Mouse (Mus musculus) heart, postnatal 14 days (tissue): Measurements from ENCODE around the gene Vrk2. TPM values are rescaled to one million over a fixed set of nuclear protein-coding genes. Genes with fewer than 3 reads are reported as not detected.

Experiments used
- DNase-seq, 2 experiments: peaks; one replicate each; pipeline ENCODE4 v3.0.0; 2021 to 2022
- intact Hi-C: fragments of 180-260 bp; cut with DNase I; formaldehyde crosslinking; loops from one replicate; pipeline ENCODE4 v1.15.1; 2025
- total RNA-seq, 2 experiments: library from RNA; stranded (reverse); gene quantifications; 2 replicates each; pipeline ENCODE4 v1.2.3; 2021

Vrk2 gene
- total RNA-seq, 2 experiments from 2014 or later = 6.7 to 9.2 TPM

DNA sequence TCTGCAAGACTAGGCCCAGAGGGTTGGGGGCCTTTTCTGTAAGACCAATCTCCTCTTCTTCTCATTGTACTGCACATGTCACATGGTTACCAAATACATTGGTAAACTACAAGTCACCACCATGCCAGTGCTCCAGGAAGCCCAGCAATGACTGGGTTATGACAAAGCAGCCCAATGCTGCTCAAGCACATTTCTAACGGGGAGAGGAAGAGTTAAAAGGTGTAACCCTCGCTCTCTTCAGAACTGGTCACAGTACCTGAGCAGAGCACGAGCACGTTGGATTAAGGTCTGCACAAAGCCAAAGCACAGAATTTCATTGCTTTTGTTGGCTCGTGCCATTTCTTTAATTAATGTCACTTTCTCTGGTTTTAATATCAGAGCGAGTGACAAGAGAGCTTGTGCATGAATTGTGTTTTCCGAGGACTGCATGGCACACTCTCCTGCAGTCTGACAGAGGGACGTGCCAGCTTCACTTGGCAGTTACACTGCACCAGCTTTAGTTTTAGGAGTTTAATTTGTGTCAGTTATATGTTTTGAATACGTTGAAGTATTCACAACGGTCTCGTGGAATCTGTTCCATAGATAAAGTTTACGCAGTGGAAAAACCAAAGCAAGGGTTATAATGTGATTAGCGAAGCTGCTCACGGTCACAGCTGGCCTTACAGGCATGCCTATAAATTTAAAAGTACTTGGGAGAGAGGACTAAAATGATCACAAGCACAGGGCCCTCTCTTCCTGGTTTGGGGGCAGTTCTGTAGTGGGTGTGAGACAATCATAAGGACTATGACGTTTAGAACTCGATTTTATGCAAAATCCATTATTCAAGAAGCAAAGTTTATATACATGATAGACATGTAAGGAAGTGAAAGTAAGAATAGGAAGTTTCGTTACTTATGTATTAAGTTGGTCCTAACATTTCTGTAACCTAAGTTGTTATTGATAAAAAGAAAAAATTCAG lies 8.1 kb downstream of the Vrk2 start:
- DNase-seq = no peak
- intact Hi-C loops = no loop called here

DNA sequence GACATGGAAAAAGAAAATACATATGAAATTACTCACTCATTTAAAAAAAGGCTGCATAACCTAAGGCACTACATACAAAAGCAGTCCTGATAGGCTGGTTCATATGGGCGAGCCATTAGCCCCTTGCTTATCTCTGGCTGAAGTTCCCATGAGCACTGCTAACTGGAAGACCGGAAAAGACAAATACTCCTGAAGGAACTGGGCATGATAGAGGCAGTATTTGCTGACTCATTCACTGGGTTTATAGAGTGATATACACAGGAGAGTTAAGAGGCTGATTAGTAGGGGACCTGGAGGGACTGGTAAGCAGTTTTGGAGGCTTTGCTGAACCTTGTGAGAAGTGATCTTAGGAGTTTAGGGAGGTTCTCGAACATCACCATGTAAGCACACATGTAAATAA lies 42.2 kb downstream of the Vrk2 start:
- intact Hi-C loops = no loop called here

GRCm38 (mm10) chr11:26537816-26538215 lies 56.0 kb downstream of the Vrk2 start:
- no peak for DNase-seq
- intact Hi-C loops = no loop called here

More for the DNA sequence above, 42.2 kb downstream of the Vrk2 start:
- no peak for DNase-seq

GRCm38 (mm10) chr11:26533828-26534119 lies 60.0 kb downstream of the Vrk2 start:
- intact Hi-C loops = no loop called here
- DNase-seq = no peak

DNA sequence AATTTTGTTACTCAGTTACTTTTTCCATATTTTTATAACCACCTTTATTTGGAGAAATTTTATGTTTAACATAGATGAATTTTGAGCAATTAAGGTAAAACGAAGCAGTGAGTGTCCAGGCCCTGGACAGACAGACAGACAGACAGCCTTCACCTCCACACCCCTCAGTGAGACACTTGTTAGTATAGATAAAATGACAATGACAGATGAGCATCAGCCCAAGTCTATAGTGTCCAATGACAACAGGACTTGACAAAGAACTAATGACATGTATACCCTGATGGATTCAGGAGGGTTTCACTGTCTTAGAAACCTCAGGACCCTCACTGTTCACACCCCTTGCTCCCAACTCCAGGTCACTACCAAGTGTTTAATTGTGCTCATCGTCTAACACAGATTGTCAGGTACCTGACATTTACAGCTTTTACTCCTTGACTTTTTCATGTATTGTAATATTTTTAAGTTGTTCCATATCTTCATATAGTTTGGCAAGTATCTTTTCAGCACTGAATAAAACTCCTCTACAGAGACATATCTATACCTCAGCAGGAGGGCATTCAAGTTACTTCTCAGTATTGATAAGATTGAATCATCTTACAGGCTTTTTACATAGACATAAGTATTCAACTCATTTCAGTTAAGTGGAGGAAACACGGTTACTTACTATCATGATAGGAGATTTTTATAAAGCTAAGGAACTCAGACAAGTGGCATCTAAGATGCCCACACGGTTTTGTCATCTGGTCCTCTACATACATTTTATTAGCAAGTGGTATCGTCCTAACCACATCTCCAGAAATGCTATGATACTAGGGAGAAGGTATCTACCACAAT lies 60.6 kb downstream of the Vrk2 start:
- no peak for DNase-seq
- intact Hi-C loops = no loop called here

GRCm38 (mm10) chr11:26526861-26527260 lies 66.9 kb downstream of the Vrk2 start:
- no peak for DNase-seq
- intact Hi-C loops = no loop called here

DNA sequence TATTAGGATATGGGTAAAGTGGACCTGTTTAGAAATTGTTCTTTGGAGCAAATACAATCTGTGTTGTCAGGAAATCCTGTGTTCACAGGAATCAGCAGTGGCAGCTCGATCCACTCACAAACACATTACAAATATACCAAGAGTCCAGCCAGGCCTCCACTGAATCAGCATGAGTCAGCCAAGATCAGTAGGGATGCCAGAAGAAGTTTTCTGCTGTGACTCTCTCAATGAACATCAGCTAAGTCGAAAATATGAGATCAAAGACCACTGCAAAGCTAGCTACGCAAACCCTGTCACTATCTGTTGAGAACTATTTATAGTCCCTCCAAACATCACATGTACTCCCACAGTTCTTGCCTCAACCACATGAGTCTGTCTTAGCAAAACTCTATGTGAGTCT lies 74.8 kb downstream of the Vrk2 start:
- peak in 1 of 2 experiments; percentile 3 for DNase-seq
- intact Hi-C loops = no loop called here

- intact Hi-C loops = no loop called here
- DNase-seq = no peak
Observed at GRCm38 (mm10) chr11:26516086-26516485, 77.7 kb downstream of the Vrk2 start.

DNA sequence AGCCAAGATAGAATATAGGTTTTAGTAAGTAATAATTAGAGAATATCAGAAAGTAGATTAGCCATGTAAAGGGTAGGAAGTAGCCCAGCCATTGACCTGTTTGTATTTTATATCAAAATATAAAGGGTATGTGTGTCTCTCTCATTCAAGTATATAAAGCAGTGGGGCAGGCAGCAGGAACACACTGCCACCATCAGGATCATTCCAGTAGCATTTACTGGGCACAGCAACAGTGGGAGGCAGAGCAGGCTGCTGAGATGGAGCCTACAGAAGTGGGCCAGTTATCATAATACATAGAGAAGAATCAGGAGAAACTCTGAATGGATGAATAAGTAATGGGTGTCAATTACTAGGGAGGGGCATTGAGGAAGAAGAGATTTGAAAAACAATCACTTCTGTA lies 80.1 kb downstream of the Vrk2 start:
- intact Hi-C loops = no loop called here
- no peak for DNase-seq

DNA sequence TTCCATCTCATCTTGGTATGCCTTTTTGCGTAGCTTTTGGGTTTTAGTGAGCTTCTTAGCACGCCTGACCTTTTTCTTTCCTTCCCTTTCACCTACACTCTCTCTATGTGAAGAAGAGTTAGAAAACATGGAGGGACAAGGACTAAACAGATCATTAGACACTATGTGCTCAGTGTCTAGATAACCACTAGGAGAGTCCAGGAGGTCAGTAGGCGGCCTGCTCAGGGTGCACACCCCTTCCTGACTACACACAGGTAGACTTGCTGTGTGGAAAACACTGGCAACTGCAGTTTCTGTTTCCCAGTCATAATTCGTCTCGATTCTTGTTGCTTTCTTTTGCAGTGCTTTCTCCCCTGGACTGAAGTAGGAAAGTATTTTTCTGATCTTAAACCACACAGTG lies 97.8 kb downstream of the Vrk2 start:
- intact Hi-C loops = no loop called here
- no peak for DNase-seq

GRCm38 (mm10) chr11:26489761-26490466 lies 103.9 kb downstream of the Vrk2 start:
- intact Hi-C loops = no loop called here
- peak; percentile 28 to 34 for DNase-seq

DNA sequence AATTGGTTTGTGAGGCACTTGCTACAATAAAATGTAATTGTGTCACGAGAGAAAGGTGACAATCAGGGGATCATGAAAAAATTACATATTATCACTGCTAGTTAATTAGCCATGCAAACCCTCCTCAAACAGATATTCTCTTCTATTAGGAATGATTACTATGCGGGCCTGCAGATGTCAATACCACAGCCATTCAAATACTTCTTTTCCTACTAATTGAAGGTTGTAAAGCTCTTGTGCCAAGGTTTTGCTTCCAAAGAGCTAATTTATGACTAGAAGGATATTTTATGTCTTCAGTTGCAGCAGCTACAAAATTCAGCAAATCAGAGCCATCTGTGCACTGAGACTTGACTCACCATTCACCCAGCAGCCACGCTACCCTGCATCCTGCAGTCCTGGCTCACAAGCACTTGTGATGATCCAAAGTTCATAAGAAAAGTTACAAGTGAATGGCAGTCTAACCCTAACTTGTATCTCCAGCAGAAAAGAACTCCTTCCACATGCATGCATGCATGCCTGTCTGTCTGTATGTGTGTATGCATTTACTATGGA lies 112.0 kb downstream of the Vrk2 start:
- intact Hi-C loops = no loop called here
- DNase-seq = no peak

GRCm38 (mm10) chr11:26477037-26477739 lies 116.6 kb downstream of the Vrk2 start:
- DNase-seq = no peak
- intact Hi-C loops = no loop called here

DNA sequence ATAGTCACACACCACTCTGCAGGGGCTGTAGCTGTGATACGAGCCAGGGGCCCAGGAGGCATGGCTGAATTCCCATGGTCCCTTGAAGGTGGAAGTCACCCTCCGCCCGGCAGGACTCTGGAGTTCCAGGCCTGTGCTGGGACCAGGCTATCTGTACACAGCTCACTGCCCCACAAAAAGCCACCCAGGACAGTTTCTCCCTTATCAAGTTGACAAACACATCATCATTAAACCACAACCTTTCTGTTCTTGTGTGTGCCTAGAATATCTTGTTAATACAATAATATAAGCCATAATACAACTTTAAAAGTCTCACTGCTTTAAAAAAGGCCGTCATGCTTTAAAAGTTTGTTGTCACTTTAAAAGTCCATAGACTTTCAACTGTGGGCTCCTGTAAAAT lies 139.7 kb downstream of the Vrk2 start:
- no peak for DNase-seq
- intact Hi-C loops = no loop called here

- no peak for DNase-seq
- intact Hi-C loops = no loop called here
Observed at GRCm38 (mm10) chr11:26452693-26453092, 141.1 kb downstream of the Vrk2 start.

DNA sequence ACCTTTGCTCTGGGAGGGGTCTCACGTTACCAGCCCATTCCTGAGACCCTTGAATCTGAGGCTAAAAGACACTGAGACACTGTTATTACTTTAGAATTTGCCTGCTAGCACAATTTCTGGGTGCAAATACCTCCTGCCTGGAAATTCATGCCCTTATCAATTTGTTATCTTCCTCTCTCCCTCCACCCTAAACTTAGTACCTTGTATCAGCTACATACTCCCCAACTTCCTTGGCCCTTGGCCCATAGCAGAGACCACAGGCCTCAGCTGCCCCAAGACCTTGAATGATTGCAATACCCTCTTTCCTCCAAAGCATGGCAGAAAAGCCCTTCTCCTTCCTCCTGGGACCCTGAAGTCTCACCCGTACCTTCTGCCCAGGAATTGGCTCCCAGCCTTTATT lies 142.6 kb downstream of the Vrk2 start:
- intact Hi-C loops = no loop called here

DNA sequence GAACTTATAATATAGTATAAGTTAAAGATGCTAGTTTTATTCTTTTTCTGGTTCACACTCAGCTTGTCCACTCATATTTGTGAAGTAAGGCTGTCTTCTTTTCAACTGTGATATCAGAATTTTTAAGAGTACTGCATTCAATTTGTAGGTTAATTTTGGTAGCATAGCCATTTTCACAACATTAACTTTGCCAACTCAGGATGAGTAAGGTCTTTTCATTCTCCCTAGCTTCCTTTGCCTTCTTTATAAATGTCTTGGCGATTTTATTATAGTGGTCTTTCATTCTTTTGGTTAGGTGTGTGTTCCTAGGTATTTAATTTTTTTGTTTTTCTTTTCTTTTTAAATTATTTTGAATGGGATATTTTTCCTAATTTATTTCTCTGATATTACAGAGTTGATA lies 143.2 kb downstream of the Vrk2 start:
- no peak for DNase-seq
- intact Hi-C loops = no loop called here

More for the DNA sequence above, 142.6 kb downstream of the Vrk2 start:
- no peak for DNase-seq

DNA sequence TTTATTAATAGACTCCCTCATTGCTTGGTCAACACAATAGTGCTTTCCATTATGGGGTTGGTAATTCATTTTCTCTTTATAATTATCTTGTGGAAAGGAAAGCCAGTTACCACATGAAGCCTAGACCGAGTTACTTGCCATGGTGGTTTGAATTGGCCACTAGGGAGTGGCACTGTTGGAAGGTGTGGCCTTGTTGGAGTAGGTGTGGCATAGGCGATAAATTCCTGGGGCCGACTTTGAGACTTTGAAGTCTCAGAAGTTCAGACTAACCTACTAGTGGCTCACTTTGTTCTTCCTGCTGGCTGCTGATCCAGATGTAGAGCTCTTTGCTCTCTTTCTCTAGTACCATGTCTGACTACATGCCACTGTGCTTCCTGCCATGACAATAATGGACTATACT lies 144.0 kb downstream of the Vrk2 start:
- intact Hi-C loops = no loop called here

DNA sequence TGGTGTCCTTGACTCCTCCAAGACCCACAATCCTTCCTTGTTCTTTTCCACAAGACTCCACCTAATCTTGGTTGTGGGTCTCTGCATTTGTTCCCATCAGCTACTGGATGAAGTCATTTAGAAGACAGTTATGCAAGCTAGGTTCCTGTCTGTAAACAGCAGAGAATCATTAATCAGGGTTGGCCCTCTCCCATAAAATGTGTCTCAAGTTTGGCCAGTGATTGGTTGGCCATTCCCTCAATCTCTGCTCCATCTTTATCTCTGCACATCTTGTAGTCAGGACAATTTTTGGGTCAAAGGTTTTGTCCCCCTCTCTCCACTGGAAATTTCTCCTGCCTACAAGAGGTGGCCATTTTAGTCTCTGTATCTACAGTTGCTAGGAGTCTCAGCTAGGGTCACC lies 149.4 kb downstream of the Vrk2 start:
- DNase-seq = no peak
- intact Hi-C loops = no loop called here

More for the DNA sequence above, 144.0 kb downstream of the Vrk2 start:
- no peak for DNase-seq

DNA sequence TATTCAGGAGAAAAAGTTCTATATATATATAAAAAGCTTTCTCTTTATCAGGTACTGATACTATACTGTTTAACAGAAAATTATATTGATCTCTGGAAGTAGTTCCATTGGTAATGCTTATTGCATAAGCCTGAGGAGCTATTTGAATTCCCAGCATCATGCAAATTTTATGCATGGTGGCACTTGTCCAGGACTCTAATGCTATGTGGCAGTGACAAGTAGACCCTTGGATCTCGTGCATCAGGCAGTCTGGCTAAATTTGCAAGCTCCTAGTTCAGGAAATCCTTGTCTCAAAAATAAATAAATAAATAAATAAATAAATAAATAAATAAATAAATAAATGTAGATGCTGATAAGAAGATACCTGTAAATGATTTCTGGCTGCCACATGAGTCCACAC lies 152.7 kb downstream of the Vrk2 start:
- intact Hi-C loops = no loop called here
- DNase-seq = no peak
